Mouse (Mus musculus): ENCODE data around the gene Sik1. TPM values are rescaled to one million over a fixed set of nuclear protein-coding genes. Genes with fewer than 3 reads are reported as not detected.
A peak's percentile ranks its signal among the peaks of the same experiment; 100 is the strongest.

Sik1 gene
- total and polyA plus RNA-seq, 2 experiments from 2014 or later, result 10.9 to 31.9 TPM

GRCm38 (mm10) chr17:31802272-31803017, 53.2 kb downstream of the Sik1 start:
- no peak for TF ChIP-seq EP300 (IDR thresholded peaks at IDR 0.05; ENCODE audit: low read depth)
- no peak for TF ChIP-seq CTCF (IDR thresholded peaks at IDR 0.05; ENCODE audit: low read depth)

GRCm38 (mm10) chr17:31800852-31801363, 54.7 kb downstream of the Sik1 start:
- 81% methylated on average over 7 of the region's 7 CpGs for WGBS
- Histone ChIP-seq H3K27ac (ENCODE audit: low read depth) (no peak overlapping the region), H3K9me3 (replicated peaks; ENCODE audit: control insufficient read depth, low read length) (no peaks in the 10 kb centered on the region), H3K36me3 (replicated peaks; ENCODE audit: control insufficient read depth, insufficient read depth, low read length) (no peaks in the 10 kb centered on the region), H3K9ac (replicated peaks; ENCODE audit: low read depth, low read length) (no peak overlapping the region), H3K27me3 (ENCODE audit: control insufficient read depth, insufficient read depth, low read length) (no peaks in the 10 kb centered on the region), H3K4me2 (ENCODE audit: low read depth, low read length) (no peak overlapping the region), H3K4me3 (ENCODE audit: low read depth, low read length) (no peak overlapping the region), H3K4me1 (ENCODE audit: control insufficient read depth, insufficient read depth) (peaks cover 2% of the 10 kb centered on the region)
- DNase-seq (ENCODE audit: low spot score) (no peak), ATAC-seq (ENCODE audit: insufficient read depth, low read depth) (no peak)
- TF ChIP-seq EP300 (IDR thresholded peaks at IDR 0.05; ENCODE audit: low read depth) (no peak), CTCF (IDR thresholded peaks at IDR 0.05; ENCODE audit: low read depth) (no peak)

More at GRCm38 (mm10) chr17:31802272-31803017, 53.2 kb downstream of the Sik1 start:
- Histone ChIP-seq H3K9me3 (replicated peaks; ENCODE audit: control insufficient read depth, low read length) (no peaks in the 10 kb centered on the region), H3K36me3 (replicated peaks; ENCODE audit: control insufficient read depth, insufficient read depth, low read length) (no peaks in the 10 kb centered on the region), H3K27me3 (ENCODE audit: control insufficient read depth, insufficient read depth, low read length) (no peaks in the 10 kb centered on the region), H3K4me3 (ENCODE audit: low read depth, low read length) (no peak overlapping the region), H3K4me1 (ENCODE audit: control insufficient read depth, insufficient read depth) (no peaks in the 10 kb centered on the region; the same call in 1 of the 2 replicates), H3K4me2 (ENCODE audit: low read depth, low read length) (no peak overlapping the region), H3K27ac (ENCODE audit: low read depth) (no peak overlapping the region), H3K9ac (replicated peaks; ENCODE audit: low read depth, low read length) (no peak overlapping the region)
- DNase-seq (ENCODE audit: low spot score) (no peak), ATAC-seq (ENCODE audit: insufficient read depth, low read depth) (no peak)
- 66% methylated on average over 7 of the region's 7 CpGs for WGBS

- 22% methylated on average over 4 of the region's 4 CpGs for WGBS
- DNase-seq (ENCODE audit: low spot score), result no peak
- no peak for TF ChIP-seq EP300 (IDR thresholded peaks at IDR 0.05; ENCODE audit: low read depth)
- TF ChIP-seq CTCF (IDR thresholded peaks at IDR 0.05; ENCODE audit: low read depth), result no peak
- Histone ChIP-seq H3K9me3 (replicated peaks; ENCODE audit: control insufficient read depth, low read length) (no peaks in the 10 kb centered on the region), H3K36me3 (replicated peaks; ENCODE audit: control insufficient read depth, insufficient read depth, low read length) (no peaks in the 10 kb centered on the region), H3K4me3 (ENCODE audit: low read depth, low read length) (no peak overlapping the region), H3K4me1 (ENCODE audit: control insufficient read depth, insufficient read depth) (peaks cover 14% of the 10 kb centered on the region), H3K4me2 (ENCODE audit: low read depth, low read length) (no peak overlapping the region), H3K9ac (replicated peaks; ENCODE audit: low read depth, low read length) (no peak overlapping the region), H3K27me3 (ENCODE audit: control insufficient read depth, insufficient read depth, low read length) (no peaks in the 10 kb centered on the region), H3K27ac (ENCODE audit: low read depth) (no peak overlapping the region)
- ATAC-seq (ENCODE audit: insufficient read depth, low read depth), result peak; percentile 12; the same call in 1 of the 2 replicates
These were observed 59.7 kb downstream of the Sik1 start for GRCm38 (mm10) chr17:31795893-31796292.

Other genes starting within 250 kb of the Sik1 start
- gene Cbs, start 218.6 kb downstream of the Sik1 start, total RNA-seq (2014; rRNA removed; ENCODE audit: low replicate concordance), result 2.1 TPM in 1 of 2 replicates, not detected in the other
- gene Cbs, start 218.6 kb downstream of the Sik1 start, polyA plus RNA-seq (2015; fragmentation: Nextera tagmentation; extraction: Ambion mirVana), result 0.27 and 0.36 TPM in 2 replicates
- 36.2 and 41.7 TPM in 2 replicates for gene U2af1, start 196.9 kb downstream of the Sik1 start, total RNA-seq (2014; rRNA removed; ENCODE audit: low replicate concordance)
- 143 and 158 TPM in 2 replicates for gene U2af1, start 196.9 kb downstream of the Sik1 start, polyA plus RNA-seq (2015; fragmentation: Nextera tagmentation; extraction: Ambion mirVana)
- not detected in 2 replicates for gene Cryaa, start 178.0 kb downstream of the Sik1 start, total RNA-seq (2014; rRNA removed; ENCODE audit: low replicate concordance)
- 0.15 TPM in 1 of 2 replicates, not detected in the other for gene Cryaa, start 178.0 kb downstream of the Sik1 start, polyA plus RNA-seq (2015; fragmentation: Nextera tagmentation; extraction: Ambion mirVana)
- 37.1 and 59.7 TPM in 2 replicates for gene Rrp1b, start 180.3 kb upstream of the Sik1 start, total RNA-seq (2014; rRNA removed; ENCODE audit: low replicate concordance)
- gene Rrp1b, start 180.3 kb upstream of the Sik1 start, polyA plus RNA-seq (2015; fragmentation: Nextera tagmentation; extraction: Ambion mirVana), result 14.8 and 16.5 TPM in 2 replicates
- gene Hsf2bp, start 180.5 kb upstream of the Sik1 start, total RNA-seq (2014; rRNA removed; ENCODE audit: low replicate concordance), result not detected in 2 replicates
- 0.19 and 0.29 TPM in 2 replicates for gene Hsf2bp, start 180.5 kb upstream of the Sik1 start, polyA plus RNA-seq (2015; fragmentation: Nextera tagmentation; extraction: Ambion mirVana)